Mouse (Mus musculus) heart, postnatal 0 days (tissue): ENCODE measurements at regions not wholly inside any gene's neighbourhood (a gene's known extent, or its start where the extent isn't known, plus 50 kb on each side); places are given as distances from the start of the nearest gene placed in this dataset.

Source experiments
- CTCF ChIP-seq: IDR thresholded peaks from 2 replicates; pipeline ENCODE4 v1.5.1; 2016; ENCODE audit warnings: antibody characterized with exemption, control low read depth, low read depth
- EP300 ChIP-seq: IDR thresholded peaks from 2 replicates; pipeline ENCODE4 v1.6.1; 2016; ENCODE audit warnings: antibody characterized with exemption, low read depth

GRCm38 (mm10) chr12:107695014-107695413 is 206.6 kb downstream of the 3110018I06Rik start:
- TF ChIP-seq CTCF: no peak
- TF ChIP-seq EP300: no peak
